ENCODE assay signal across 8 mouse cellular contexts in the genomic region with DNA sequence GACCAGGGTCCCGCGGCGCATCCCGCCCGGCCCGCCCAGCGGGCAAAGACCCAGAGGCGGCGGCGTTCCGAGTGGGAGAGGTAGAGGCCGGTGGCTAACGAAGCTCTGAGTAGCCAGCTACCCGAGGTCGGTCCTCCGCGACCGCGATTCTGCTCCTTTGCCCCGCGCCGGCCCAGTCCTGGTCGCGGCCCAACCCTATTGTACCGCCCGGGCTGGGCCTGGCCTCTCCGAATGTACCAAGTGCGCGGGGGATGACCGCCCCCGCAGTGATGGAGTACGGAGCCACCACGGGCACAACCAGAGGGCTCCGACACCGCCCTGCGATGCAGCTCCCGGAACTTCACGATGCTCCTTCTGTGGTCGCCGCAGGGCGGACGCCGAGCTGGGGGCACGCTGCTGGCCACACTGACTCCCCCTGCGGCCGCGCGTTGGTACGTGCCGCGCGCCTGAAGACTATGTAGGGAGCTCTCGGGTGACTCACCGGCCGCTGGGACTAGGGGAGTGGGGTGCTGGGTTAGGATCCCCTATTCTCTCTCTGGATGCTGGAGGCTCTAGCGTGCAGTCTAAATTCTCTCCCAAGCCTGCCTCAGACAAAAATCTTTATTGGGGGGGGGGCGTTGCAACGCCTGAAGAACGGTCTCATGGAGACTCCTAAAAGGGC. TPM values are rescaled to one million over a fixed set of nuclear protein-coding genes. Genes with fewer than 3 reads are reported as not detected.
DNase-seq lines count a peak whose midpoint lies in the region; ATAC-seq and TF ChIP-seq lines count a peak whose summit lies in the region.

A gene (minus strand): TSS at position 213 of the 661 bp plus-strand sequence.

- peak within 1 kb of the TSS; percentile 97 for H3K9ac ChIP-seq in lung, postnatal 0 days (replicated peaks; ENCODE audit: low read depth)

- H3K27me3 ChIP-seq in hindbrain, embryonic 10.5 days (ENCODE audit: insufficient read depth, poor library complexity, severe bottlenecking), result no peaks in the 10 kb centered on the region
- no peaks in the 10 kb centered on the region for H3K27me3 ChIP-seq in lung, postnatal 0 days (replicated peaks; ENCODE audit: insufficient read depth, low read length)

- H3K4me2 ChIP-seq in lung, postnatal 0 days (replicated peaks; ENCODE audit: low read depth, low read length), result peak within 1 kb of the TSS; percentile 85

- H3K9me3 ChIP-seq in hindbrain, embryonic 10.5 days, result no peaks in the 10 kb centered on the region
- H3K9me3 ChIP-seq in lung, postnatal 0 days (ENCODE audit: low read length), result no peaks in the 10 kb centered on the region

- TF ChIP-seq CTCF in lung, postnatal 0 days (IDR thresholded peaks at IDR 0.05), result peak; percentile 64

- no peak for TF ChIP-seq EP300 in lung, postnatal 0 days (IDR thresholded peaks at IDR 0.05)

- peak within 1 kb of the TSS; percentile 99 for H3K27ac ChIP-seq in hindbrain, embryonic 10.5 days
- H3K27ac ChIP-seq in lung, postnatal 0 days (ENCODE audit: low read length), result peak within 1 kb of the TSS; percentile 95

- H3K4me1 ChIP-seq in hindbrain, embryonic 10.5 days (replicated peaks), result peaks cover 86% of the 10 kb centered on the region
- H3K4me1 ChIP-seq in lung, postnatal 0 days (ENCODE audit: insufficient read depth, low read depth, low read length), result peaks cover 29% of the 10 kb centered on the region

- peaks cover 23% of the 10 kb centered on the region for H3K36me3 ChIP-seq in hindbrain, embryonic 10.5 days
- H3K36me3 ChIP-seq in lung, postnatal 0 days (ENCODE audit: insufficient read depth, low read length), result no peaks in the 10 kb centered on the region

- under 1% methylated on average over 59 of the region's 59 CpGs for WGBS in hindbrain, embryonic 10.5 days
- under 1% methylated on average over 58 of the region's 59 CpGs for WGBS in lung, postnatal 0 days

- DNase-seq in MEL-GATA-1-ER (ENCODE audit: extremely low read depth, low read depth), result peak; percentile 58
- DNase-seq in cerebellum, adult 9-10 months, result peak; percentile 93
- DNase-seq in frontal cortex, adult 2 months (ENCODE audit: extremely low spot score in 1 of 2, low spot score in 1 of 2), result peak; percentile 62 to 82
- DNase-seq in hindbrain, embryonic 10.5 days (ENCODE audit: low spot score), result peak; percentile 90
- DNase-seq in layer of hippocampus, adult 9-11 months, result peak; percentile 89
- peak; percentile 91 for DNase-seq in lung, postnatal 0 days (ENCODE audit: low spot score)
- peak; percentile 88 for DNase-seq in ovary, postnatal 10 days (ENCODE audit: low spot score)
- peak; percentile 84 for DNase-seq in thymus, postnatal 0 days (ENCODE audit: low spot score)

- H3K4me3 ChIP-seq in hindbrain, embryonic 10.5 days, result peak within 1 kb of the TSS; percentile 98
- peak within 1 kb of the TSS; percentile 99 for H3K4me3 ChIP-seq in lung, postnatal 0 days (ENCODE audit: low read depth, low read length)

- ATAC-seq in lung, postnatal 0 days, result peak; percentile 82

RNA-seq across cellular contexts. Expression of the gene that starts here (rescaled TPM):
- polyA plus RNA-seq in frontal cortex, adult 2 months (2012; rRNA removed), result 201 and 206 TPM in 2 replicates
- polyA plus RNA-seq in hindbrain, embryonic 10.5 days (2016; fragmentation: Nextera tagmentation; extraction: Ambion mirVana), result 64.8 and 99.0 TPM in 2 replicates
- 27.2 and 33.3 TPM in 2 replicates for polyA plus RNA-seq in lung, postnatal 0 days (2015; fragmentation: Nextera tagmentation; extraction: Ambion mirVana)
- 15.9 and 18.2 TPM in 2 replicates for polyA plus RNA-seq in thymus, postnatal 0 days (2015; fragmentation: Nextera tagmentation; extraction: Ambion mirVana)

Comparison
In these comparisons a context has a peak if more than half of its experiments do, and no peak if none do; other contexts are left out.
1. Peak in every context shown above with its lines: DNase-seq, ATAC-seq, H3K4me3 ChIP-seq and H3K27ac ChIP-seq.